ENCODE assay signal across 12 mouse cellular contexts in genomic region chr7:117414341-117415008, GRCm38 (mm10). TPM values are rescaled to one million over a fixed set of nuclear protein-coding genes. Genes with fewer than 3 reads are reported as not detected.
A peak's percentile ranks its signal among the peaks of the same experiment; 100 is the strongest.
DNase-seq lines count a peak whose midpoint lies in the region; ATAC-seq lines count a peak whose summit lies in the region.
"Had no signal": no experiment of that assay in that cellular context is flagged by ENCODE, and none has a peak within 500 bp of the region (broad histone marks: within the 10 kb centered on the region; RNA-seq: fewer than 3 reads in every experiment).

No protein-coding gene starts in this region.

- H3K4me3 ChIP-seq in liver, embryonic 11.5 days (ENCODE audit: low read depth, low read length), result no peak overlapping the region
- H3K4me3 ChIP-seq: hindbrain, embryonic 13.5 days; neural tube, embryonic 13.5 days had no signal

- no peaks in the 10 kb centered on the region; the same call in none of the 2 replicates for H3K4me1 ChIP-seq in liver, embryonic 11.5 days (replicated peaks; ENCODE audit: control insufficient read depth, insufficient read depth, low read length)

- peak; percentile 8 for DNase-seq in spleen, adult 12 weeks (ENCODE audit: low spot score)
- no peak for DNase-seq in spleen, postnatal 4 days (ENCODE audit: low spot score in 2 of 2)
- DNase-seq in fibroblast of lung, adult 2 months (ENCODE audit: low read depth), result peak; percentile 70
- DNase-seq in ovary, postnatal 14 days (ENCODE audit: low spot score), result no peak
- no peak for DNase-seq in neural tube, embryonic 10.5 days (ENCODE audit: extremely low spot score, low spot score)
- no peak for DNase-seq in liver, embryonic 11.5 days (ENCODE audit: low spot score)
- DNase-seq: cerebellum, adult 18-20 months; lung, embryonic 14.5 days had no signal

- 61% methylated on average over 12 of the region's 12 CpGs for WGBS in liver, embryonic 11.5 days

- H3K4me2 ChIP-seq in liver, embryonic 11.5 days, result no peak overlapping the region
- H3K4me2 ChIP-seq: hindbrain, embryonic 13.5 days; lung, embryonic 14.5 days; neural tube, embryonic 13.5 days had no signal

- H3K9me3 ChIP-seq in liver, embryonic 11.5 days (ENCODE audit: control insufficient read depth, low read length), result no peaks in the 10 kb centered on the region
- H3K9me3 ChIP-seq: hindbrain, embryonic 13.5 days; neural tube, embryonic 13.5 days had no signal

- H3K27me3 ChIP-seq in liver, embryonic 11.5 days (replicated peaks; ENCODE audit: control insufficient read depth, insufficient read depth, low read length), result no peaks in the 10 kb centered on the region
- H3K27me3 ChIP-seq: hindbrain, embryonic 13.5 days; neural tube, embryonic 13.5 days had no signal

- no peak overlapping the region for H3K9ac ChIP-seq in liver, embryonic 11.5 days (ENCODE audit: low read depth, low read length)
- H3K9ac ChIP-seq: hindbrain, embryonic 13.5 days; lung, embryonic 14.5 days; neural tube, embryonic 13.5 days had no signal

- no peak overlapping the region for H3K27ac ChIP-seq in liver, embryonic 11.5 days (ENCODE audit: low read depth, low read length)
- H3K27ac ChIP-seq: hindbrain, embryonic 13.5 days; neural tube, embryonic 13.5 days had no signal

- 0 out of 2 replicates have a peak, but pooled peaks have one; percentile 33 for ATAC-seq in neutrophil, adult 5-6 weeks (ENCODE audit: extremely low read depth, insufficient number of reproducible peaks, low FRiP score, poor library complexity, severe bottlenecking)
- ATAC-seq in liver, embryonic 11.5 days (replicated peaks; ENCODE audit: low FRiP score), result no peak
- ATAC-seq: forebrain, embryonic 14.5 days had no signal

- no peaks in the 10 kb centered on the region for H3K36me3 ChIP-seq in liver, embryonic 11.5 days (ENCODE audit: control insufficient read depth, insufficient read depth, low read length)
- H3K36me3 ChIP-seq: hindbrain, embryonic 13.5 days; neural tube, embryonic 13.5 days had no signal

RNA-seq across cellular contexts. Expression of gene Xylt1, which starts 33.7 kb away (rescaled TPM):
- total RNA-seq in neutrophil, adult 5-6 weeks (2017), result 118 and 138 TPM in 2 replicates
- 0.73 and 0.87 TPM in 2 replicates for polyA plus RNA-seq in liver, embryonic 11.5 days (2014; fragmentation: Nextera tagmentation; extraction: Ambion mirVana)

Comparison
In these comparisons a context has a peak if more than half of its experiments do, and no peak if none do; other contexts are left out.
1. DNase-seq: peak in spleen, adult 12 weeks (single experiment) and fibroblast of lung, adult 2 months (single experiment); none in spleen, postnatal 4 days (0 of 2), ovary, postnatal 14 days (single experiment), neural tube, embryonic 10.5 days (single experiment) and liver, embryonic 11.5 days (single experiment).